Mouse (Mus musculus) liver, embryonic 16.5 days (tissue): ENCODE data around the gene Clec3a. TPM values are rescaled to one million over a fixed set of nuclear protein-coding genes. Genes with fewer than 3 reads are reported as not detected.

ENCODE experiments used
- ATAC-seq: fragments of 200-750 bp; cut with Nextera tagmentation; 2 replicates; pipeline ENCODE4 v1.8.0; 2017; ENCODE audit warnings: low read depth, mild to moderate bottlenecking, moderate number of reproducible peaks, moderate library complexity
- H3K27ac ChIP-seq: fragments of 300-500 bp; sonication (generic); 2 replicates; pipeline ENCODE4 v1.5.1; 2014; ENCODE audit warnings: mild to moderate bottlenecking, low read length
- H3K27me3 ChIP-seq: fragments of 300-500 bp; sonication (generic); 2 replicates; pipeline ENCODE4 v1.6.1; 2014; ENCODE audit warnings: low read depth, low read length, mixed read lengths; ENCODE audit not compliant: control insufficient read depth, insufficient read depth
- H3K36me3 ChIP-seq: fragments of 300-500 bp; sonication (generic); 2 replicates; pipeline ENCODE4 v1.6.1; 2014; ENCODE audit warnings: mild to moderate bottlenecking; ENCODE audit not compliant: control insufficient read depth, insufficient read depth
- H3K4me1 ChIP-seq: fragments of 300-500 bp; sonication (generic); 2 replicates; pipeline ENCODE4 v1.6.1; 2014; ENCODE audit warnings: low read depth, low read length, mixed read lengths; ENCODE audit not compliant: control insufficient read depth
- H3K4me2 ChIP-seq: fragments of 300-500 bp; sonication (generic); 2 replicates; pipeline ENCODE4 v1.6.1; 2014; ENCODE audit warnings: low read depth, low read length, mixed read lengths
- H3K4me3 ChIP-seq: fragments of 300-500 bp; sonication (generic); 2 replicates; pipeline ENCODE4 v1.5.1; 2014; ENCODE audit warnings: low read depth, mild to moderate bottlenecking, low read length
- H3K9ac ChIP-seq: fragments of 300-500 bp; sonication (generic); 2 replicates; pipeline ENCODE4 v1.6.1; 2014; ENCODE audit warnings: low read depth, low read length
- H3K9me3 ChIP-seq: fragments of 300-500 bp; sonication (generic); replicated peaks from 2 replicates; pipeline ENCODE4 v1.6.1; 2016; ENCODE audit warnings: low read length; ENCODE audit not compliant: control insufficient read depth
- WGBS: fragments of 180-500 bp; shearing (Covaris S2); extraction: QIAGEN DNeasy Blood & Tissue Kit; methylation state at CpG from one replicate; pipeline ENCODE4 v1.1.7; 2014; ENCODE audit not compliant: insufficient replicate concordance; 5-methylcytosine and 5-hydroxymethylcytosine counted together
- polyA plus RNA-seq: library from polyadenylated mRNA; unstranded; fragments of >200 nt; fragmentation: Nextera tagmentation; extraction: Ambion mirVana; gene quantifications from 2 replicates; pipeline ENCODE4 v1.2.1, GENCODE M21; 2015

The Clec3a gene
- polyA plus RNA-seq, 1 experiment from 2014 or later: not detected

DNA sequence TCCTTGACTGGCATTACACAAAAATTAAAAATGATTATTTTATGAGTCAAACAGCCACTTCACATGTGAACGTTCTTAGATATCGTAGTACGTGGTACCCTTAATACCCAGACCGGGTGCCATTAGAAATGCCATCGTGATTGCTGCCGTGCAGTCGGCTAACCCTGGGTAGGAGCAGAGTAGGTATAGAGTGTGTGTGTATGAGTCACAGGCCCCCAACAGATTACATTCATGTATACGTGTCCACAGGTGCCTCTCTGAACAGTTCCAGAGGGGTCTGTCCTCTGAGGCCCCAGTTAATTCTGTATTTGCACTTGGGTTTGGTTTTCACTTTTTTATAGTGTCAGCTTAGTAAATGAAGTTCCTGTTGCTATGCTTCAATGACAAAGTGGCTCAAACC, 34.4 kb downstream of the Clec3a start:
- H3K4me2 ChIP-seq: no peak overlapping the region
- no peak overlapping the region for H3K27ac ChIP-seq
- no peak overlapping the region for H3K9ac ChIP-seq
- no peaks in the 10 kb centered on the region for H3K9me3 ChIP-seq
- no peak overlapping the region for H3K4me3 ChIP-seq
- H3K27me3 ChIP-seq: no peaks in the 10 kb centered on the region
- H3K4me1 ChIP-seq: no peaks in the 10 kb centered on the region
- WGBS: 77% methylated on average over 8 of the region's 8 CpGs
- no peak for ATAC-seq
- H3K36me3 ChIP-seq: no peaks in the 10 kb centered on the region; the same call in 1 of the 2 replicates

- WGBS: 25% methylated on average over 9 of the region's 9 CpGs
- Histone ChIP-seq H3K36me3 (no peaks in the 10 kb centered on the region; the same call in 1 of the 2 replicates), H3K27ac (no peak overlapping the region), H3K4me1 (no peaks in the 10 kb centered on the region), H3K9ac (no peak overlapping the region), H3K9me3 (no peaks in the 10 kb centered on the region), H3K4me2 (0 out of 2 replicates have a peak overlapping the region, but pooled peaks have one; percentile 7), H3K27me3 (no peaks in the 10 kb centered on the region), H3K4me3 (no peak overlapping the region)
- peak; percentile 24; the same call in 1 of the 2 replicates for ATAC-seq
Measured at GRCm38 (mm10) chr8:114452781-114453221, 34.9 kb downstream of the Clec3a start.

GRCm38 (mm10) chr8:114455302-114455701, 37.4 kb downstream of the Clec3a start:
- no peak for ATAC-seq

GRCm38 (mm10) chr8:114455953-114456352, 38.1 kb downstream of the Clec3a start:
- 56% methylated on average over 15 of the region's 15 CpGs for WGBS
- H3K4me2 ChIP-seq: peak overlapping the region; percentile 21; the same call in 1 of the 2 replicates
- no peaks in the 10 kb centered on the region for H3K27me3 ChIP-seq
- no peak overlapping the region for H3K27ac ChIP-seq
- no peak for ATAC-seq
- no peaks in the 10 kb centered on the region for H3K4me1 ChIP-seq
- no peak overlapping the region for H3K4me3 ChIP-seq
- no peak overlapping the region for H3K9ac ChIP-seq
- no peaks in the 10 kb centered on the region for H3K9me3 ChIP-seq
- H3K36me3 ChIP-seq: no peaks in the 10 kb centered on the region

More at GRCm38 (mm10) chr8:114455302-114455701, 37.4 kb downstream of the Clec3a start:
- Histone ChIP-seq H3K4me3 (no peak overlapping the region), H3K9me3 (no peaks in the 10 kb centered on the region), H3K4me2 (no peak overlapping the region), H3K36me3 (no peaks in the 10 kb centered on the region), H3K4me1 (no peaks in the 10 kb centered on the region), H3K27ac (no peak overlapping the region), H3K9ac (no peak overlapping the region), H3K27me3 (no peaks in the 10 kb centered on the region)
- 79% methylated on average over 8 of the region's 8 CpGs for WGBS

GRCm38 (mm10) chr8:114458113-114458784, 40.4 kb downstream of the Clec3a start:
- ATAC-seq: no peak
- Histone ChIP-seq H3K4me2 (no peak overlapping the region), H3K4me3 (no peak overlapping the region), H3K27ac (no peak overlapping the region), H3K4me1 (no peaks in the 10 kb centered on the region), H3K9me3 (no peaks in the 10 kb centered on the region), H3K36me3 (no peaks in the 10 kb centered on the region), H3K9ac (no peak overlapping the region), H3K27me3 (no peaks in the 10 kb centered on the region)
- 71% methylated on average over 25 of the region's 25 CpGs for WGBS

DNA sequence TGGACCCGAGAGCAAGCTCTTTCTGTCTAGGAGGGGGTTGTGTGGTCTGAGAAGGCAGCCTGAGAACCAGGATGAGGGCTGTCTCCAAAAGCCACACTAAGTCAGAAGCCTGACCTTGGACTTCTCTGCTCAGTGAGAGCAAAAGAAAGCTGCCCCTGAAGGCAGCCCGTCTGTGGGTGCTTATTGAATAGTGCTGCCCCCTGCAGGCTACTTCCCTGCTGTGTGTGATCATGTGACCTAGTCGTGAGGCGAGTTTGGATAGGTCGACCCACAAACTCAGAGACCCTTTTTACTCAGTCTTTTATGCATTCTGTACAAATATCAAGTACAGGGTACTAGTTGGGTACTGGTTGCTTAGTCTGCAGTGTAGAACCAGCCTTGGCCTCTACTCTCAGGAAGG, 42.7 kb downstream of the Clec3a start:
- ATAC-seq: no peak

DNA sequence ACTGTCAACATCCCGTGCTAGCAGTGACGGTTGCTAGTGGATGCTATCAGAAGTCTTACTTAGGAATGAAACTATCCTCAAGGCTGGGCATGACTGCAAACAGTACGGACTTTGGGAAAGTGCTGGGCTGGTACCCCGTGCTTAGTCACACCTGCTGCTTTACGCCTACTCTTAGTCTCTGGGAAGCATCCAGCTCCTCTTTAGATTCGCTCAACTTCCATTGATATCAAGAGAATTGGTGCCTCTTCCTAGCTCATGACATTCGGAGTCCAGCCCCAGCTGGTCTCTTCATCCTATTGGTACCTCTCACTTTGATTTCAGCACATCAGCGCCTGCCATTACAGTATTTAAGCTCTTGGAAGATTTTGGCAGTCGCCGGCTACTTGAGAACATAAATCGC, 44.7 kb downstream of the Clec3a start:
- Histone ChIP-seq H3K36me3 (no peaks in the 10 kb centered on the region), H3K9ac (no peak overlapping the region), H3K9me3 (no peaks in the 10 kb centered on the region), H3K27me3 (no peaks in the 10 kb centered on the region), H3K4me3 (no peak overlapping the region), H3K4me2 (no peak overlapping the region), H3K27ac (no peak overlapping the region), H3K4me1 (no peaks in the 10 kb centered on the region)
- no peak for ATAC-seq
- 78% methylated on average over 11 of the region's 11 CpGs for WGBS

More for the DNA sequence above, 42.7 kb downstream of the Clec3a start:
- WGBS: 57% methylated on average over 5 of the region's 5 CpGs
- H3K4me2 ChIP-seq: no peak overlapping the region
- H3K4me3 ChIP-seq: no peak overlapping the region
- H3K36me3 ChIP-seq: no peaks in the 10 kb centered on the region
- H3K9me3 ChIP-seq: no peaks in the 10 kb centered on the region
- no peaks in the 10 kb centered on the region for H3K4me1 ChIP-seq
- no peak overlapping the region for H3K9ac ChIP-seq
- no peaks in the 10 kb centered on the region for H3K27me3 ChIP-seq
- no peak overlapping the region for H3K27ac ChIP-seq

GRCm38 (mm10) chr8:114463305-114463704, 45.4 kb downstream of the Clec3a start:
- no peak overlapping the region for H3K27ac ChIP-seq
- WGBS: 40% methylated on average over 10 of the region's 10 CpGs
- no peaks in the 10 kb centered on the region for H3K4me1 ChIP-seq
- H3K4me3 ChIP-seq: no peak overlapping the region
- no peaks in the 10 kb centered on the region for H3K36me3 ChIP-seq
- H3K9me3 ChIP-seq: no peaks in the 10 kb centered on the region
- H3K4me2 ChIP-seq: no peak overlapping the region
- H3K27me3 ChIP-seq: no peaks in the 10 kb centered on the region
- no peak overlapping the region for H3K9ac ChIP-seq
- no peak for ATAC-seq

DNA sequence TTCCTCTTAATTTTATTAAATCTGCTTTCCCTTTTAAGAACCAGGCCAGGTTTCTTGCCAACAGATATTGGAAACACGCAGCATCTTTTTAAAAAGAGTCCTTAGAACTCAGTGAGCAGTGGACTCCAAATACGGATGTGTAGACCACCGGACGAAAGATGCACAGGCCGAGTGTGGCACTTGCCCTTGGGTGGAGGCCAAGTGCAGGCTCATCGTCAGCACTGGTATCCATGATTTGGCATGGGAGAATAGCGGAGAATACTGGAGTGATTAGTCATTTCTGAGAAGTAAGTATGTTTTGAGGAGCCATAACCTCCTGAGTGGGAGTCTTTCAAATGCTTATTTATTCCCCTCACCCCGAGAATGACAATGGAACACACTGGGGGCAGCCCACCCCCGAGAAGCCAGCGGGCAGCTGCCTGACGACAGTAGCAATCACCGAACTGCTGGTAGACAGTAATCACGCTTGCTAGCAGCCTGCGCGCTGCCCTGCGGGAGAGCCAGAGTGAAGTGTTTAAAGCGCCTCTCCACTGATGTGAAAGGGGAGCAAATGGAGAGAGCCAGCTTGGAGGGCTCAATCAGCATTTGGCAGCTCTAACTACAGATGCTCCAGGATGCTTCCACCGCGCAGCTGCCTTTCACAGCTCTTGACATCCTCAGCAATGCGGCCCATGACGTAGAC, 50.8 kb downstream of the Clec3a start:
- WGBS: 83% methylated on average over 21 of the region's 21 CpGs
- Histone ChIP-seq H3K4me1 (no peaks in the 10 kb centered on the region), H3K9ac (no peak overlapping the region), H3K27me3 (no peaks in the 10 kb centered on the region), H3K4me2 (no peak overlapping the region), H3K4me3 (no peak overlapping the region), H3K27ac (no peak overlapping the region), H3K36me3 (peaks cover 2% of the 10 kb centered on the region; the same call in 1 of the 2 replicates), H3K9me3 (no peaks in the 10 kb centered on the region)
- ATAC-seq: no peak
